Mouse (Mus musculus): ENCODE data around the gene Trim33. TPM values are rescaled to one million over a fixed set of nuclear protein-coding genes. Genes with fewer than 3 reads are reported as not detected.

Gene Trim33
- polyA plus RNA-seq (2014; fragmentation: Nextera tagmentation; extraction: Ambion mirVana), result 31.3 and 39.0 TPM in 2 replicates

DNA sequence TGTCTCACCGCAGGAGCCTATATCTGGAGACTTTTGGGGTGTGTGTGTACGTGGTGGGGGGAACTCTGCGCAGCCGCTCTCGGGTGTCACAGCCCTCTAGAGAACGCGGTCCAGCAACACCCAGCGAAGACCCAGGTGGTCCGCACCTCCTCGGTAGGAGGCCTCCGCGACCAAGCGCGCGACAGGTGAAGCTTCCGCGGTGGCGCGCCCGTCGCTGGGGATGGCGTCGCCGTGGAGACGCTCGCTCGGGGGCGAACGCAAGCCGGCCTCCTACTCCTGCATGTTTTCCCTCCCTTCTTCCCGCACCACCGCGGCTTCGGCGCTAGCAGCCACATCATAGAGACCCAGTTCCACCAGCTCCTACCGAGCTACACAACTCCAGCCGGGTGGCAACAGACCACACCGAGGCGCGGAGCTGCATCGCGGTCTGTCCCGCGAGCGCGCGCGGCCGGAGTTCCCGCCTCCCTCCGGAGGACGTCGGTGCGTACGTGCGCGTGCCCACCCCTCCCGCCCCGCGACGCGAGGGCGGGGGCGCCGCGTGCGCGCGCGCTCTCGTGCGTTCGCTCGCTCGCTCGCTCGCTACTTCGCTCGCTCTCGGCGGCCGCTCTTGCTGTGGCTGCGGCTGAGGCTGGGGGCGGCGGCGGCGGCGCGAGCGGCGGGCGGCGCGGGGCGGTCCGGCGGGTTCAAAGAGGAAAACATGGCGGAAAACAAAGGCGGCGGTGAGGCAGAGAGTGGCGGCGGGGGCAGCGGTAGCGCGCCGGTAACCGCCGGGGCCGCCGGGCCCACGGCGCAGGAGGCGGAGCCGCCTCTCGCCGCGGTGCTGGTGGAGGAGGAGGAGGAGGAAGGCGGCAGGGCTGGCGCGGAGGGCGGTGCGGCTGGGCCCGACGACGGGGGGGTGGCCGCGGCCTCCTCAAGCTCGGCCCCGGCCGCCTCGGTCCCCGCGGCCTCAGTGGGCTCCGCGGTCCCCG is at the start of gene Trim33:
TSS of gene Trim33 (plus strand) at position 112 of the 968 bp plus-strand sequence.
- peak within 1 kb of the TSS; percentile 99 for H3K9ac ChIP-seq (replicated peaks; ENCODE audit: low read length)
- no peaks in the 10 kb centered on the region for H3K36me3 ChIP-seq (ENCODE audit: control insufficient read depth, insufficient read depth, low read length)
- no peaks in the 10 kb centered on the region for H3K27me3 ChIP-seq (ENCODE audit: control insufficient read depth, insufficient read depth, low read length)
- WGBS, result under 1% methylated on average over 119 of the region's 136 CpGs
- peak within 1 kb of the TSS; percentile 90 for H3K4me3 ChIP-seq (replicated peaks; ENCODE audit: low read depth, low read length)
- H3K27ac ChIP-seq (replicated peaks; ENCODE audit: low read depth, low read length), result peak within 1 kb of the TSS; percentile 96
- DNase-seq (peak; percentile 99), ATAC-seq (ENCODE audit: low FRiP score, low TSS enrichment) (peak; percentile 89)
- peak within 1 kb of the TSS; percentile 84 for H3K4me2 ChIP-seq (ENCODE audit: low read length)
- no peaks in the 10 kb centered on the region for H3K9me3 ChIP-seq (ENCODE audit: control insufficient read depth, low read length)
- H3K4me1 ChIP-seq (ENCODE audit: control insufficient read depth, insufficient read depth, low read length), result peaks cover 7% of the 10 kb centered on the region

GRCm38 (mm10) chr3:103232398-103232797 is 46.7 kb upstream of the Trim33 start:
- H3K9ac ChIP-seq (replicated peaks; ENCODE audit: low read length), result no peak overlapping the region
- no peak for ATAC-seq (ENCODE audit: low FRiP score, low TSS enrichment)
- no peak overlapping the region for H3K4me2 ChIP-seq (ENCODE audit: low read length)
- no peak overlapping the region for H3K27ac ChIP-seq (replicated peaks; ENCODE audit: low read depth, low read length)
- H3K27me3 ChIP-seq (ENCODE audit: control insufficient read depth, insufficient read depth, low read length), result no peaks in the 10 kb centered on the region
- H3K9me3 ChIP-seq (ENCODE audit: control insufficient read depth, low read length), result peaks cover 3% of the 10 kb centered on the region; the same call in 1 of the 2 replicates
- no peaks in the 10 kb centered on the region for H3K36me3 ChIP-seq (ENCODE audit: control insufficient read depth, insufficient read depth, low read length)
- H3K4me1 ChIP-seq (ENCODE audit: control insufficient read depth, insufficient read depth, low read length), result no peaks in the 10 kb centered on the region
- DNase-seq, result no peak
- WGBS, result 79% methylated on average over 4 of the region's 4 CpGs
- no peak overlapping the region for H3K4me3 ChIP-seq (replicated peaks; ENCODE audit: low read depth, low read length)

GRCm38 (mm10) chr3:103241524-103241923 is 37.6 kb upstream of the Trim33 start:
- no peaks in the 10 kb centered on the region for H3K27me3 ChIP-seq (ENCODE audit: control insufficient read depth, insufficient read depth, low read length)
- no peak for DNase-seq
- WGBS, result 93% methylated on average over 2 of the region's 2 CpGs
- no peak overlapping the region for H3K27ac ChIP-seq (replicated peaks; ENCODE audit: low read depth, low read length)
- H3K4me3 ChIP-seq (replicated peaks; ENCODE audit: low read depth, low read length), result no peak overlapping the region
- no peaks in the 10 kb centered on the region for H3K36me3 ChIP-seq (ENCODE audit: control insufficient read depth, insufficient read depth, low read length)
- H3K4me1 ChIP-seq (ENCODE audit: control insufficient read depth, insufficient read depth, low read length), result no peaks in the 10 kb centered on the region
- H3K4me2 ChIP-seq (ENCODE audit: low read length), result no peak overlapping the region
- no peak overlapping the region for H3K9ac ChIP-seq (replicated peaks; ENCODE audit: low read length)
- H3K9me3 ChIP-seq (ENCODE audit: control insufficient read depth, low read length), result no peaks in the 10 kb centered on the region
- no peak for ATAC-seq (ENCODE audit: low FRiP score, low TSS enrichment)

DNA sequence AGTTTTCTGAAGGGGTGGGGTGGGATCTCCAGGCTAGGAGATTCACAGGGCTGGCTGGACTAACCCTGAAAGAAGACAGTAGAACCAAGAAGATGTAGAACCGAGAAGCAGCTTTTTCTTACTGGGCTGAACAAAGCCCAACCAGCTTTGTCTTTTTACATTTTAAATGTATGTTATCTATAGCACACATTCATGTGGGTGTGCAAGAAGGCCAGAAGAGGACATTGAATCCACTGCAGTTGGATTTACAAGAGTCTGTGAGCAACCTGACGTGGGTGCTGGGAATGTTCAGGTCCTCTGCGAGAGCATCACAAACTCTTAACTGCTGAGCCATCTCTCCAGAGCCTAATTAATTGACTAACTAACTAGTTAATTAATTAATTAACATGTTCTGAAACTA is 36.9 kb upstream of the Trim33 start:
- no peaks in the 10 kb centered on the region for H3K27me3 ChIP-seq (ENCODE audit: control insufficient read depth, insufficient read depth, low read length)
- H3K4me3 ChIP-seq (replicated peaks; ENCODE audit: low read depth, low read length), result no peak overlapping the region
- ATAC-seq (ENCODE audit: low FRiP score, low TSS enrichment) (no peak), DNase-seq (no peak)
- no peaks in the 10 kb centered on the region for H3K4me1 ChIP-seq (ENCODE audit: control insufficient read depth, insufficient read depth, low read length)
- no peak overlapping the region for H3K27ac ChIP-seq (replicated peaks; ENCODE audit: low read depth, low read length)
- H3K36me3 ChIP-seq (ENCODE audit: control insufficient read depth, insufficient read depth, low read length), result no peaks in the 10 kb centered on the region
- H3K9me3 ChIP-seq (ENCODE audit: control insufficient read depth, low read length), result no peaks in the 10 kb centered on the region
- WGBS, result 92% methylated on average over 3 of the region's 3 CpGs
- H3K4me2 ChIP-seq (ENCODE audit: low read length), result no peak overlapping the region
- no peak overlapping the region for H3K9ac ChIP-seq (replicated peaks; ENCODE audit: low read length)

DNA sequence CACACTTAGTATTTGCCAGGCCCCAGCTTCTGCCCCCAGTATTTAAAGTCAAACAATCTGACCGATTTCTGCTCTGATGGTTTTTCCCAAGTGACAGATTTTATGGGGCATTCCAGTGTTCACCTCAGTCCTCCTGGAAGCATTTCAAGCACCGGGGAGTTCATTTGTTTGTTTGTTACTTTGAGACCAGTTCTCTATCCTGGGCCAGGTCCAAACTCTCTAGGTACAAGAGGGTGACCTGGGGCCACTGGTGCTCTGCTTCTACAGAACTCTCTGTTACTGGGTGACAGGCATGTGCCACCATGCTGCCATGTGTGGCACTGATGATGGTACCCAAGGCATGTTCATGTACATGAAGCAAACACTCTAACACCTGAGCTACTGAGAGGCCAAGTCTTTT is 35.6 kb upstream of the Trim33 start:
- ATAC-seq (ENCODE audit: low FRiP score, low TSS enrichment) (no peak), DNase-seq (no peak)
- Histone ChIP-seq H3K4me1 (ENCODE audit: control insufficient read depth, insufficient read depth, low read length) (no peaks in the 10 kb centered on the region), H3K36me3 (ENCODE audit: control insufficient read depth, insufficient read depth, low read length) (no peaks in the 10 kb centered on the region), H3K27ac (replicated peaks; ENCODE audit: low read depth, low read length) (no peak overlapping the region), H3K9me3 (ENCODE audit: control insufficient read depth, low read length) (no peaks in the 10 kb centered on the region), H3K27me3 (ENCODE audit: control insufficient read depth, insufficient read depth, low read length) (no peaks in the 10 kb centered on the region), H3K9ac (replicated peaks; ENCODE audit: low read length) (no peak overlapping the region), H3K4me3 (replicated peaks; ENCODE audit: low read depth, low read length) (no peak overlapping the region), H3K4me2 (ENCODE audit: low read length) (no peak overlapping the region)
- 90% methylated on average over 2 of the region's 2 CpGs for WGBS

DNA sequence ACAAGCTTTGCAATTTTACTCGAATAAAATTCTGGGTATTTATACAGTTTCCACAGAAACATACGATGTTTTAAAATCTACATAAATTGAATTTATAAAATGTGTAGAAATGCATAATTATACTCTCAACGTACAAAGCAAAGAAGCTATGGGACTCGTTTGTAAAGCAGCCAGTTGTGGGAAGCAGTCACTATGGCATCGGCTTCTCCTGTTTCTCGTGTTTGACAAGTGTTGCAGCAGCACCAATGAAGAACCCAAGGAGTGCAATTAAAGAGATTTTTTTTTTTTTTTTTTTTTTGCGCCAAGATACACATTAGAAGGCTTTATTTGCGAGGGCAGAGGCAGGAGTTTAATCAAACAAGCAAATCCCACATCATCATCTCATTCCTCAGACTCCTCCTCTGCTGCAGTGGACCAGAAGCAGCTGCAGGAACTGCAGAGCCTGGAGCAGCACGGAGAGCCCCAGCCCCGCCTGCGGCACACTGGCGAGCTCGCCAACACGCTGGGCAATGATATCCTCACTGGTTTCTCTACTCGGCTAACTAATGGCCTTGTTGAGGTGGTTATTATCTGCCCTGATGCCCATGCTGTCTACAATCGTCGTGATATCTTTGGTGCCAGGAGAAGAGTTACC is 32.3 kb upstream of the Trim33 start:
- DNase-seq, result no peak
- no peak overlapping the region for H3K9ac ChIP-seq (replicated peaks; ENCODE audit: low read length)
- no peaks in the 10 kb centered on the region for H3K9me3 ChIP-seq (ENCODE audit: control insufficient read depth, low read length)
- no peaks in the 10 kb centered on the region for H3K36me3 ChIP-seq (ENCODE audit: control insufficient read depth, insufficient read depth, low read length)
- no peak overlapping the region for H3K4me2 ChIP-seq (ENCODE audit: low read length)
- H3K27me3 ChIP-seq (ENCODE audit: control insufficient read depth, insufficient read depth, low read length), result no peaks in the 10 kb centered on the region
- no peak overlapping the region for H3K4me3 ChIP-seq (replicated peaks; ENCODE audit: low read depth, low read length)
- no peak for ATAC-seq (ENCODE audit: low FRiP score, low TSS enrichment)
- no peaks in the 10 kb centered on the region for H3K4me1 ChIP-seq (ENCODE audit: control insufficient read depth, insufficient read depth, low read length)
- WGBS, result 82% methylated on average over 17 of the region's 17 CpGs
- H3K27ac ChIP-seq (replicated peaks; ENCODE audit: low read depth, low read length), result no peak overlapping the region

DNA sequence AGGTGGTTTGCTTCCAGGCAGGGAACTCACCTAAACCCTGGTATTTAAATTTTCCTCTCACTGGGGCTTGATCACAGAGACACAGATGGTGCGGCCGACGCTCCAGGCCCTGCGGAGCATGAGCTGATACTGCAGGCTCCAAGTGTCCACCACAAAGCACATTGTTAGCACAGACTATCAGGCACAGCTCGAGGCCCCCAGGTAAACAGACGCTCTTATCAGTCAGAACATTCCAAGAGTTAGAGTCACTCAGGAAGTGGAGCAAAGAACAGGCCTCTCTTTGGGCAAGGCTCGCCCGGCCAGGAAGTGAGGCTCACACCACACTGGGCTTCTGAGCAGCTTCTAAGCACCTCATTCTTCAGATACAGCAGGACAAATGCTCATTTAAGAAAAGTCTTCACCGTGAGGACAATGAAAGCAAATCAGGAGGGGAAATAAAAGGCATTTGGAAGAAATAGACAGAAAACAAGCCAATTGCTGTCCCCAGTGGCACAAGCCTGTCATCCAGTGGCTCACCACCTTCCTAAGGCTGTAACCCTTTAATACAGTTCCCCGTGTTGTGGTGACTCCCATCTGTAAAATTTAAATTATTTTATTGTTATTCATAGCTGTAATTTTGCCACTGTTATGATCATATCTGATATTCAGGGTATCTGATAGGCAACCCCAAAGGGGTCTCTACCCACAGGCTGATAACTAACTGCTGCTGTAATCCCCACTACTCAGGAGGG is 22.8 kb upstream of the Trim33 start:
- WGBS, result 74% methylated on average over 10 of the region's 10 CpGs
- ATAC-seq (ENCODE audit: low FRiP score, low TSS enrichment) (no peak), DNase-seq (no peak)
- Histone ChIP-seq H3K27me3 (ENCODE audit: control insufficient read depth, insufficient read depth, low read length) (no peaks in the 10 kb centered on the region), H3K4me3 (replicated peaks; ENCODE audit: low read depth, low read length) (no peak overlapping the region), H3K36me3 (ENCODE audit: control insufficient read depth, insufficient read depth, low read length) (no peaks in the 10 kb centered on the region), H3K4me2 (ENCODE audit: low read length) (no peak overlapping the region), H3K4me1 (ENCODE audit: control insufficient read depth, insufficient read depth, low read length) (no peaks in the 10 kb centered on the region), H3K9me3 (ENCODE audit: control insufficient read depth, low read length) (no peaks in the 10 kb centered on the region), H3K27ac (replicated peaks; ENCODE audit: low read depth, low read length) (no peak overlapping the region), H3K9ac (replicated peaks; ENCODE audit: low read length) (no peak overlapping the region)

DNA sequence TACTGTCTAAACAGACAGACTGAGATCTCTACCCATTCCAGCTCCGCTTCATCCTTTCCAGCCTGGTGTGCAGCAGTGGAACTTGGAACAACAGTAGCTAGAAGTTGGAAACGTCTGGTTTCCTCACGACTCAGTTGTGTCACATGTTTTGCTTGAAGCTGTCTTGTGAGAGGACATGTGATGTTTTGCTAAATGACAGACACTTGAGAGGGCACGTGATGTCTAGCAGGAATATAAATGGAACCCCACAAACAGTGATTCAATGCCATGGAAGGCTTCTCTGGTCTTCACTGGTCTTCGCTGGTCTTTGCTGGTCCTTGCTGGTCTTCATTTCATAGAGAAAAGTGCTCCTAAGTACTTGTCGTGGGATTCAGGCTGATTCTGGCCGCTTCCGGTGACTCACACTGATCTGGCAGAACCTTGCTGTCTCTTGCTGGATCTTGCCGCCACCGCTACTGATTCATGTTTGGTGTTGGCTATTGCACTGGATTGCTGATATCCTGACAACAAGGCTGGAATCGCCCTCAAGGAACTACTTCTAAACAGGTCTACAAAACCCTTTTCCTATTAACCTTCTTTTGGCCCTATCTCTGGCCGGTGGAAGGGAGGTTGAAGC is 16.2 kb upstream of the Trim33 start:
- 94% methylated on average over 12 of the region's 12 CpGs for WGBS
- Histone ChIP-seq H3K9ac (replicated peaks; ENCODE audit: low read length) (no peak overlapping the region), H3K4me3 (replicated peaks; ENCODE audit: low read depth, low read length) (no peak overlapping the region), H3K36me3 (ENCODE audit: control insufficient read depth, insufficient read depth, low read length) (no peaks in the 10 kb centered on the region), H3K4me2 (ENCODE audit: low read length) (no peak overlapping the region), H3K9me3 (ENCODE audit: control insufficient read depth, low read length) (no peaks in the 10 kb centered on the region), H3K27me3 (ENCODE audit: control insufficient read depth, insufficient read depth, low read length) (no peaks in the 10 kb centered on the region), H3K27ac (replicated peaks; ENCODE audit: low read depth, low read length) (no peak overlapping the region), H3K4me1 (ENCODE audit: control insufficient read depth, insufficient read depth, low read length) (no peaks in the 10 kb centered on the region)
- ATAC-seq (ENCODE audit: low FRiP score, low TSS enrichment) (no peak), DNase-seq (no peak)

Measured in midbrain, embryonic 14.5 days (tissue).